ENCODE assay signal across 18 mouse cellular contexts in the genomic region with DNA sequence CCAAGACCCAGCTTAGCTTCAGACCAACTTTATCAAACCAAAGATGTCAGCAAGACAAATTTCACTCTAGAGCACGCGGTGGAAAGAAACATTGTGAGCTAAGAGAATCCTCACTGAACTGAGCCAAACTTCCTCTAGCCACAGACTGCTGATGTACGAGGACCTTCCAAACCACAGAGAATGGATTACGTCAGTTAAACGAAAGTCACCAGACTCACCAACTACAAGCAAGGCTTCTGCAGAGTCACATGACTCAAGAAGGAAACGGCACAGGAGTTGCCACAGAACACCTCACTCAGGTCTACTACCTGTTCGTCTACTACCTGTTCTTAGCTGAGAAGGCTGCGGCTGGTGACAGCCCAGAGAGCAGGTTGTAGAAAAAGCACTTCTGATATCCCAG.
DNase-seq lines count a peak whose midpoint lies in the region; ATAC-seq lines count a peak whose summit lies in the region.
"Had no signal": no experiment of that assay in that cellular context is flagged by ENCODE, and none has a peak within 500 bp of the region (broad histone marks: within the 10 kb centered on the region; RNA-seq: fewer than 3 reads in every experiment).

No protein-coding gene starts in this region.

- intact Hi-C loops in heart, postnatal 14 days (cut with DNase I) = no loop called here

- H3K4me1 ChIP-seq in heart, embryonic 15.5 days (replicated peaks) = peaks cover 14% of the 10 kb centered on the region
- H3K4me1 ChIP-seq in embryonic facial prominence, embryonic 10.5 days = peaks cover 31% of the 10 kb centered on the region
- H3K4me1 ChIP-seq in limb, embryonic 10.5 days = peaks cover 29% of the 10 kb centered on the region

- H3K9ac ChIP-seq in heart, embryonic 15.5 days = no peak overlapping the region
- H3K9ac ChIP-seq: lung, embryonic 14.5 days; midbrain, embryonic 15.5 days; neural tube, embryonic 12.5 days had no signal

- no peaks in the 10 kb centered on the region for H3K9me3 ChIP-seq in heart, embryonic 15.5 days (replicated peaks)
- no peaks in the 10 kb centered on the region for H3K9me3 ChIP-seq in embryonic facial prominence, embryonic 10.5 days
- H3K9me3 ChIP-seq in limb, embryonic 10.5 days (replicated peaks) = no peaks in the 10 kb centered on the region
- H3K9me3 ChIP-seq: midbrain, embryonic 15.5 days; neural tube, embryonic 12.5 days had no signal

- H3K27me3 ChIP-seq in heart, embryonic 15.5 days = no peaks in the 10 kb centered on the region
- H3K27me3 ChIP-seq in embryonic facial prominence, embryonic 10.5 days (replicated peaks; ENCODE audit: low read depth, poor library complexity, severe bottlenecking) = no peaks in the 10 kb centered on the region
- no peaks in the 10 kb centered on the region for H3K27me3 ChIP-seq in limb, embryonic 10.5 days (ENCODE audit: low read depth, poor library complexity, severe bottlenecking)
- H3K27me3 ChIP-seq: midbrain, embryonic 15.5 days; neural tube, embryonic 12.5 days had no signal

- ATAC-seq in heart, embryonic 15.5 days (replicated peaks; ENCODE audit: insufficient number of reproducible peaks, insufficient read depth, low FRiP score, low read depth) = no peak
- ATAC-seq in CD4-positive, CD25-positive, alpha-beta regulatory T cell, adult 4 months = peak; percentile 99
- ATAC-seq: forebrain, embryonic 14.5 days; intestine, postnatal 0 days; midbrain, embryonic 15.5 days had no signal

- peak overlapping the region; percentile 37 for H3K4me2 ChIP-seq in heart, embryonic 15.5 days
- H3K4me2 ChIP-seq: lung, embryonic 14.5 days; midbrain, embryonic 15.5 days; neural tube, embryonic 12.5 days had no signal

- 35% methylated on average over 8 of the region's 8 CpGs for WGBS in heart, embryonic 15.5 days
- WGBS in embryonic facial prominence, embryonic 10.5 days = 89% methylated on average over 8 of the region's 8 CpGs
- 88% methylated on average over 8 of the region's 8 CpGs for WGBS in limb, embryonic 10.5 days

- DNase-seq in heart, postnatal 14 days = no peak
- DNase-seq in embryonic facial prominence, embryonic 10.5 days (ENCODE audit: low spot score) = peak; percentile 2
- DNase-seq in natural killer cell, adult 2 months (ENCODE audit: low spot score in 2 of 2) = peak; percentile 38 to 40
- no peak for DNase-seq in limb, embryonic 10.5 days (ENCODE audit: low spot score)
- no peak for DNase-seq in ovary, postnatal 10 days (ENCODE audit: low spot score)
- DNase-seq in layer of hippocampus, adult 18-20 months (ENCODE audit: low spot score in 2 of 2) = no peak
- DNase-seq: adrenal gland, adult 8-10 months; cerebellum, adult 9-11 months; embryo, embryonic 11 days; kidney, postnatal 25 days; lung, embryonic 14.5 days had no signal

- H3K4me3 ChIP-seq in heart, embryonic 15.5 days = peak overlapping the region; percentile 11; the same call in 1 of the 2 replicates
- no peak overlapping the region for H3K4me3 ChIP-seq in embryonic facial prominence, embryonic 10.5 days
- H3K4me3 ChIP-seq in limb, embryonic 10.5 days = no peak overlapping the region
- H3K4me3 ChIP-seq: midbrain, embryonic 15.5 days; neural tube, embryonic 12.5 days had no signal

- H3K27ac ChIP-seq in heart, embryonic 15.5 days = no peak overlapping the region
- no peak overlapping the region for H3K27ac ChIP-seq in embryonic facial prominence, embryonic 10.5 days (replicated peaks)
- no peak overlapping the region for H3K27ac ChIP-seq in limb, embryonic 10.5 days
- H3K27ac ChIP-seq: macrophage; midbrain, embryonic 15.5 days; neural tube, embryonic 12.5 days had no signal

- no peaks in the 10 kb centered on the region for H3K36me3 ChIP-seq in heart, embryonic 15.5 days
- H3K36me3 ChIP-seq in embryonic facial prominence, embryonic 10.5 days (replicated peaks) = no peaks in the 10 kb centered on the region
- peaks cover 21% of the 10 kb centered on the region for H3K36me3 ChIP-seq in limb, embryonic 10.5 days
- H3K36me3 ChIP-seq: midbrain, embryonic 15.5 days; neural tube, embryonic 12.5 days had no signal

Comparison
In these comparisons a context has a peak if more than half of its experiments do, and no peak if none do; other contexts are left out.
1. DNase-seq: peak in embryonic facial prominence, embryonic 10.5 days (single experiment) and natural killer cell, adult 2 months (2 of 2); none in heart, postnatal 14 days (0 of 2), limb, embryonic 10.5 days (single experiment), ovary, postnatal 10 days (single experiment) and layer of hippocampus, adult 18-20 months (0 of 2).